Mouse (Mus musculus): Measurements from ENCODE around the gene Tmem135. TPM values are rescaled to one million over a fixed set of nuclear protein-coding genes. Genes with fewer than 3 reads are reported as not detected.

The Tmem135 gene
- total RNA-seq, 2 experiments from 2014 or later, result 98.0 to 110 TPM

GRCm38 (mm10) chr7:89391831-89392230 lies 12.2 kb downstream of the Tmem135 start:
- DNase-seq (ENCODE audit: low spot score in 2 of 2), result no peak

DNA sequence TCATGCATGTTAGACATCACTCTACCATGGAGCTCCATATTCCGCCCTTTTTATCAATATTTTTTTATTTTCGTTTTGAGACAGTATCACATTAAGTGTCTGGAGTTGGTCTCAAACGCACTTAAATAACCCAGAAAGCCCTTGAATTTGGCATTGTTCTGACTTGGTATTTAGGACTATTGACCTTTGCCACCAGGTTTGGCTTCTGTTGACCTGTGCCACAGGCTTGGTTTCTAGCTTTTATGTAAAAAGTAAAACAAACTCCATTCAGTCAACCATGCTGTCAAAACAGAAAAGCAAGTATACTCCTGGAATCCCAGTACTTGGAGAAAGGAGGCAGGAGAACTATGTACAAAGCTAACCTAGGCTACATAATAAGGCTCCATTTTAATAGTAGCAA lies 12.7 kb downstream of the Tmem135 start:
- no peak for DNase-seq (ENCODE audit: low spot score in 2 of 2)

DNA sequence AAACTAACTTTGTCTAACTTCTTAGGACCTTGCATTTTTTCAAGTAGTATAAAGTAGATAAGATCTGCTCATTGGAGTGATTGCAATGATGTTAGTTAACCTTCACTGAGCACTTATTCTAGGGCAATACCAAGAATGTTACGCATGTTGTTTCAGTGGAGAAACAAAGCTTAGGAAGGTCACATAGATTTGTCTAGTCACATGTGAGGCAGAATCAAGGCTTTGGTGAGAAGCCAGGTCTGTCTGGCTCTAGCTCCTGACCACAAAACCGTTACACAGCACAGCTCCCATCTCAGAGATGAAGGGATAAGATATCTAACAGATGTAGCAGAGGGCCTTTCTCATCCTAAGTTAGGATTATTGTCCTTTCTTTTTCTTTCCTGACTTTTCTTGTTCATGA lies 13.4 kb downstream of the Tmem135 start:
- DNase-seq (ENCODE audit: low spot score in 2 of 2), result no peak

GRCm38 (mm10) chr7:89388981-89389380 lies 15.0 kb downstream of the Tmem135 start:
- DNase-seq (ENCODE audit: low spot score in 2 of 2), result no peak

- no peak for DNase-seq (ENCODE audit: low spot score in 2 of 2)
These were observed 21.1 kb downstream of the Tmem135 start for GRCm38 (mm10) chr7:89382892-89383291.

DNA sequence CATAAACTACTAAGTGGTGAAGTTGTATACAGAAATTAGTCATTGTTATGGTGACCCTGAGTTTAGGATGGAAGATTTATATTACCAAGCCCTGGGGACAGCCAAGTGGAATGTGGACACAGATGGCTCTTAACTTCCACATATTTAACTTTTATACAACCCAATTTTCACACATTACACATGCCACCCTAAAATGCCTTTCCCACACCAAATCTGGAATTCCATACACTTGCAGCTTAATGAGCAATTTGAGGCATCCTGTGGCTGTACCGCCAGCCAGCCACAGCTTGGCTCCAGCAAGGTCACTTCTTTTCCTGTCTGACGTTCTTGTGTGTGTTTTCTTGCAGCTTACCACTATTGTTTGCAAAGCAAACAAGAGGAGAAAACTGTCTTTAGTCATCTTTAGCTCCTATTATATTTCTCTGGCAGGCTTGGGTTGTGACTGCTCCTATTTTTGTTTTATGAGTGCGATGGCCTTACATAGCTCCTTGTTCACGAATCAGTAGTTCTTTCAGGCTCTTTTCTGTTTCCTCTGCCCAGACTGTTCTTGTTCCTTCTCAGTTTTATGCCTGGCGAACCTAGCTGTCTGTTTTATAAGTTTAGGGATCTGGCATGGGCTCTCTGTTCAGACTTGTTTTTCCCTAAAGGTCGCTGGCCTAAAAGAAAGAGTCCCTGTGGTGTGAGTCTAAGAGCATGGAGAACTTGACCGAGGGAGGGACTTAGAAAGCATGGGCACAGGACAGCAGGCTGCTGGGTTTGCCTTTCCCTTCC lies 22.9 kb downstream of the Tmem135 start:
- DNase-seq (ENCODE audit: low spot score in 2 of 2), result peak in 1 of 2 experiments; percentile 14

GRCm38 (mm10) chr7:89371623-89372295 lies 32.3 kb downstream of the Tmem135 start:
- DNase-seq (ENCODE audit: low spot score in 2 of 2), result no peak

DNA sequence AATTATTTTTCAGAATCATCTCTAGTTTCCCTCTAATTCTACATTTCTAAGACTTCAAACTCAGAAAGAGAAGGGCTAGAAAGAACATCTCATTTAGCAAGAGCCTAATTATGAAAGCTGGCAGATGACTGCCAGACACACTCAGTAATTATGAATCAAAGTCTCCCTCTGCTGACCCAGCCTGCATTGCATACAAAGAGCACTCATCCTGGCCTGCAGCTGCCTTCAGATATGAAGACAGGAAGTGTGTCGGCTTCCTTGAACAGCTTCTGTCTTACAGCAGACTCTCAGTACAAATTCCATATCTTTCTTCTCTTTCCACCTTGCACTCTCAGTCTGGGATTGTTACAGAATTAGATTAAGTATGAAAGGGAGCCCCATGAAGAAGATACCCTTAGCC lies 33.1 kb downstream of the Tmem135 start:
- DNase-seq (ENCODE audit: low spot score in 2 of 2), result no peak

DNA sequence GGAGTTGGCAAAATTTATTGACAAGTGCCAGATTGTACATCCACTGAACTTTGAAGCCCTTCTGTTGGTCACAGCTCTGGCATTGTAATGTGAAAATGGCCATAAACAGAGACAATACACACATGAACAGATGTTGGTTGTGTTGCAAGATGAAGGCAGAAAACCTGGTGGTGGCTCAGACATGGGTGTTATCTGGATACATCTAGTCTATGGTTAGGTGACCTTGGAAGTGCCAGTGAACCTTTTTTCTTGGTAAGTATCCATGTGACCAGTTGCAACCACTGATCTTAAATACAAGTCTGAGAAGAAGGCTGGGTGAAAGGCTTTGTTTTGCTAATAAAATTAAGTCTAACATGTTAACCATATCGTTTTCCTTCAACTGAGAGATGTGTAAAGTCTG lies 33.9 kb downstream of the Tmem135 start:
- DNase-seq (ENCODE audit: low spot score in 2 of 2), result no peak

DNA sequence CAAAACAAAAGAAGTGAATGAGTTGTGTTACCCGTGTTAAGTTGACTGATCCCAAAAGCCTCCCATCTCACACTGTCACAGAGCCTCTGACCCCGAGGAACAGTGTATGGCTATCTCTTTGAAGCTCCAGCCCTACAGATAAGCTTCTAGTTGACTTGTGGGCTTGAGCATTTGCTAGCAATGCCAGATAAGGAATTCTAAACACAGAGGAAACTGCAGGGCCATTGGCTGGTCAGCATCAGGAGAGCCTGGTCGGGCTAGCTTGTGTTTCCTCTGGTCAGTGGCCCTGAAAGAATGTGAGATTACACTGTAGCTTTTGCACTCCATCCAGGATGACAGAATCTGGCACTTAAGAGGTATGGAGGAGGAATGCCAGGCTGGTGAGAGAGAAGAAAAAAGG lies 36.4 kb downstream of the Tmem135 start:
- no peak for DNase-seq (ENCODE audit: low spot score in 2 of 2)

DNA sequence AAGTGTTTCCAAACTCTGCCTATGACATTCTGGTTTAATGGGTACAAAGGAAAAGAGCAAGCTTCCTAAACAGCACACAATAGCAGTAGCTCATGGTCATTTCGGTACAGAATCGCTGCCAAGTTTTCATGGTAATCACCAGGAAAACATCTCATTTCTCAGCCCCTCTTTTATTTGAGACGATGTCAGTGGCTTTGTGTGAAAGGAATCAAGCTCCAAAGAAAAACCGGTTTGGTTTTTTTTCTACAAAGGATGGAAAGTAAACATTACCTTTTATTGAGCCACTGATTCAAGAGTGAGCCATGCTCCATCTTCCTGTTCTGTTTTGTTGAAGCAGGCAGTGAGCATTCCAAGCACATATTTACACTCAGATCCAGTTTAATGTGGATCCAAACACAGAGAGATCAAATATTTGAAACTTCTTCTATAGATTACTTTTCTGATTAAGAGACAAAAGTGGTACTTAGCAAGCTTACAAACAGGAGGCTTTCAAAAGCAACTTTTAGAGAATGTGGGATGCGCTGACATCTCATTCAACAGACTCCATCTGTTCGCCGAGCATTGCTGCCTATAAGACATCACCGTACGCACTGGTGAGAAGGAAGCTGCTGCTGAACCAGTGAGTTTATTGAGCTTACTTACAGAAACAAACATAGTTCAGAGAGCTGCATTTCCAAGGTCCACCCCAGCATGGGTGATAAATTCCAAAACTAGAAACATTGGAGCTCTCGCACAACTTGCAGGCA lies 38.7 kb downstream of the Tmem135 start:
- no peak for DNase-seq (ENCODE audit: low spot score in 2 of 2)

- DNase-seq (ENCODE audit: low spot score in 2 of 2), result no peak
These were observed 40.0 kb downstream of the Tmem135 start for GRCm38 (mm10) chr7:89363975-89364374.

DNA sequence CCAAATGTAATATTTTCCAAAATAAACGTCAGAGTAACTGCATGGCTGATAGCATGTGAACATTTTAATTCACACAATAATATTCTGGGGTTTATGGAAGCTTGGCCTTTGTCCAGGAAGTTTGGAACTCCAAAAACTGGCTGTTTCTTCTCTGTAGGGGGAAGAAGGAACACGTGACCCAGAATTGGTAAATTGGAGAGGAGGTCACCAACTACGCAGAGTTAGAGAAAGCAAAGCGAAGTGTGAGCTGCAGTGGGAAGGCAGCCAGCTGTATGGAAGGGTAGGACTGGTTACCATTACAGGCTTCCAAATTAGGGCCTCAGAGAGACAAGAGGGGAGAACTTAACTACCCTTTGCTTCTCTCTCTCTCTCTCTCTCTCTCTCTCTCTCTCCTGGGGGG lies 47.7 kb downstream of the Tmem135 start:
- no peak for DNase-seq (ENCODE audit: low spot score in 2 of 2)

DNA sequence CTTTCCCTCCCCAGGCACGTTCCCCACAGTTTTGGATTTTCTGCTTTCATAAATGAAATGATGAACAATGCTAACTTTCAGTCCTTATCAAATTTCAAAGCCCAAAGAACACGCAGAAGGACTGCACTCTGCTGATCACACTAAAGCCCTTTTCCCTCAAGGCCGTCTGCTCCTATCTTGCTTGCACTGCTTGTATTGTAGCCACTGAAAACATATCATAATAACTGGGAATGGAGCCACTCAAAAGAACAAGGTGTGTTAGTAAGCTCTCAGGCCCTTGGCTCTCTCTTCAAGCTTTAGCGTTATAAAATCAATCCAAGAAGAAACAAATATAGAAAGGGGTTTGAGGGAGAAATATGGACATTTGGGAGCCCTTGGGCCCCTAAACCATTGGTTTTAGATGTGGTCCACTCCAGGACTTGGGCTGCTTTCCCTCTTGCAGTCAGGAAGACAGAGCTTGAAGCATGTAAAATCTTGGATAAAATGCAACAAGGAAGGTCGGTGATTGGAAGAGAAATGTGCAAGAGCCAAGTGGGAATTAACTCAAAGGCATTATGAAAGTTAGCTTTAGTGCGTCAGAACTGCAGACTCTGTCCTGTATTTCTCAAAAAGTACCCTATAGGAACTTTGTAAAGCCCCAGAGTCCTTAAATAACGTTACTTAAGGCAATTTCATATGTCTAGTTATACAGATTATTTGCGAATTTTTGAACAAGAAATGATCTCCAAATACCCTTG lies 48.3 kb downstream of the Tmem135 start:
- no peak for DNase-seq (ENCODE audit: low spot score in 2 of 2)

DNA sequence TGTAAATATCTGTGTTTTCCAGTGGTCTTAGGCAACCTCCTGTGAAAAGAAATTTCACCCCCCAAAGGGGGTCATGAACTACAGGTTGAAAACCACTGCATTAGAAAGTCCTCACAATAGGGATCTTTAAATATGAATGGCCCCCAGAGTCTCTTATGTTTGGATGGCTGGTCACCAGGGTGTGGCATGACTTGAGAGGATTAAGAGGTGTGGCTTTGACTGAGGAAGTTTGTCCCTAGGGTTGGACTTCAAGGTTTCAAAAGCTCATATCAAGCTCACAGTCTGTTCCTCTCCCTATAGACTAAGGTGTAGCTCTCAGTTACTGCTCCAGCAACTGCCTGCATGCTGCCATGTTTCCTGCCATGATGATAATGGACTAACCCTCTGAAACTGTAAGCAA lies 62.0 kb downstream of the Tmem135 start:
- DNase-seq (ENCODE audit: low spot score in 2 of 2), result no peak

GRCm38 (mm10) chr7:89339808-89340207 lies 64.2 kb downstream of the Tmem135 start:
- DNase-seq (ENCODE audit: low spot score in 2 of 2), result no peak

GRCm38 (mm10) chr7:89339142-89339435 lies 64.9 kb downstream of the Tmem135 start:
- no peak for DNase-seq (ENCODE audit: low spot score in 2 of 2)

GRCm38 (mm10) chr7:89338350-89339141 lies 65.5 kb downstream of the Tmem135 start:
- peak; percentile 94 to 96 for DNase-seq (ENCODE audit: low spot score in 2 of 2)

- no peak for DNase-seq (ENCODE audit: low spot score in 2 of 2)
These were observed 66.2 kb downstream of the Tmem135 start for GRCm38 (mm10) chr7:89337711-89338349.

GRCm38 (mm10) chr7:89336434-89336833 lies 67.6 kb downstream of the Tmem135 start:
- DNase-seq (ENCODE audit: low spot score in 2 of 2), result no peak
